Mouse (Mus musculus): Measurements from ENCODE around the gene Slc25a29.
"Not testable (repeated sequence)": the region's sequence is repeated elsewhere in the genome, so short reads cannot be mapped to it uniquely, and the experiment has no call there.

Gene Slc25a29

GRCm38 (mm10) chr12:108835840-108836409 lies at the start of gene Slc25a29, which contains the start of gene Slc25a47:
Gene Slc25a29, minus strand, starts transcription at chr12:108835883.
Gene Slc25a47, plus strand, starts transcription at chr12:108836046.
- in situ Hi-C loops (cut with MboI): no loop called here

GRCm38 (mm10) chr12:108882776-108883175 lies 47.1 kb upstream of the Slc25a29 start:
- in situ Hi-C loops (cut with MboI): no loop called here

- in situ Hi-C loops (cut with MboI): no loop called here
Observed at GRCm38 (mm10) chr12:108881192-108881591, 45.5 kb upstream of the Slc25a29 start.

- in situ Hi-C loops (cut with MboI): no loop called here
Observed at GRCm38 (mm10) chr12:108880606-108881005, 44.9 kb upstream of the Slc25a29 start.

- in situ Hi-C loops (cut with MboI): no loop called here
Observed at GRCm38 (mm10) chr12:108879138-108879537, 43.5 kb upstream of the Slc25a29 start.

- in situ Hi-C loops (cut with MboI): no loop called here
Observed at GRCm38 (mm10) chr12:108873122-108873521, 37.4 kb upstream of the Slc25a29 start.

- in situ Hi-C loops (cut with MboI): no loop called here
Observed at GRCm38 (mm10) chr12:108869575-108869974, 33.9 kb upstream of the Slc25a29 start.

GRCm38 (mm10) chr12:108865007-108865494 lies 29.4 kb upstream of the Slc25a29 start:
- in situ Hi-C loops (cut with MboI): no loop called here

- in situ Hi-C loops (cut with MboI): no loop called here
Observed at GRCm38 (mm10) chr12:108858486-108858885, 22.8 kb upstream of the Slc25a29 start.

GRCm38 (mm10) chr12:108857589-108858184 lies 22.0 kb upstream of the Slc25a29 start:
- in situ Hi-C loops (cut with MboI): no loop called here

GRCm38 (mm10) chr12:108857109-108857508 lies 21.4 kb upstream of the Slc25a29 start:
- in situ Hi-C loops (cut with MboI): no loop called here

GRCm38 (mm10) chr12:108856186-108856585 lies 20.5 kb upstream of the Slc25a29 start:
- in situ Hi-C loops (cut with MboI): no loop called here

- in situ Hi-C loops (cut with MboI): no loop called here
Observed at GRCm38 (mm10) chr12:108855081-108855480, 19.4 kb upstream of the Slc25a29 start.

- in situ Hi-C loops (cut with MboI): no loop called here
Observed at GRCm38 (mm10) chr12:108852822-108853221, 17.1 kb upstream of the Slc25a29 start.

GRCm38 (mm10) chr12:108850886-108851285 lies 15.2 kb upstream of the Slc25a29 start:
- in situ Hi-C loops (cut with MboI): no loop called here

- in situ Hi-C loops (cut with MboI): no loop called here
Observed at GRCm38 (mm10) chr12:108850129-108850528, 14.4 kb upstream of the Slc25a29 start.

- in situ Hi-C loops (cut with MboI): no loop called here
Observed at GRCm38 (mm10) chr12:108849488-108850022, 13.9 kb upstream of the Slc25a29 start.

GRCm38 (mm10) chr12:108848033-108848432 lies 12.3 kb upstream of the Slc25a29 start:
- in situ Hi-C loops (cut with MboI): not testable (repeated sequence)

GRCm38 (mm10) chr12:108842663-108843062 lies 7.0 kb upstream of the Slc25a29 start:
- in situ Hi-C loops (cut with MboI): no loop called here

- in situ Hi-C loops (cut with MboI): no loop called here
Observed at GRCm38 (mm10) chr12:108841181-108841580, 5.5 kb upstream of the Slc25a29 start.

GRCm38 (mm10) chr12:108836722-108837121 lies 1.0 kb upstream of the Slc25a29 start:
- in situ Hi-C loops (cut with MboI): no loop called here

- in situ Hi-C loops (cut with MboI): no loop called here
Observed at GRCm38 (mm10) chr12:108835208-108835839, 359 bp downstream of the Slc25a29 start.

GRCm38 (mm10) chr12:108834786-108835185 lies 897 bp downstream of the Slc25a29 start:
- in situ Hi-C loops (cut with MboI): no loop called here

Data from mature B cell (primary cell).